Mouse (Mus musculus): ENCODE data around the gene Baiap2l2.

Gene Baiap2l2

DNA sequence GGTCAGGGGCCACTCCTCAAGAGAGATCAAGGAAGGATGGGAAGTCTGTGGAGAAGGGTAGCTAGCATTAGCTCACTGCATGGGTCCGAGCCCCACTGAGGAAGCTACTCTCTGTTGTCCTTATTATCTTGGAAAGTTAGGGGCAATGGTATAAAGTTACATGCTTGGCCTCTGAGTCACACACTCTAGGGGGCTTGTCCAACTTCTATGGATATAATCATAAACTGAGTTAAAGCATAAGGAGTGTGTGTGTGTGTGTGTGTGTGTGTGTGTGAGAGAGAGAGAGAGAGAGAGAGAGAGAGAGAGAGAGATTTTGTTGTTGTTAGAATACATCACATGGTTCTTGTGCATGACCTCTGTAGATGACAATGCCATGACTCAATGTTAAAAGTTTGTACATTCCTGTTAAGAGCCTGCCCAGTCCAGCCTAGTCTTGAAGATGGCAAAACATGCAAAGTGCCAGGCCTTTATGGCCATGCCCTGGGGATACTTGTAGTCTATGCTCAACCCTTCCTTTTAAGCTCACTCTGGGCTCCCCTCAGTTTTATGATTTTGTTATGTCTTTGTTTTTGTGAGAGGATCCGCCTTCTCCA lies 14.3 kb upstream of the Baiap2l2 start:
- DNase-seq = no peak

GRCm38 (mm10) chr15:79298553-79298952 lies 13.2 kb upstream of the Baiap2l2 start:
- no peak for DNase-seq

GRCm38 (mm10) chr15:79292779-79293178 lies 7.4 kb upstream of the Baiap2l2 start:
- DNase-seq = no peak

DNA sequence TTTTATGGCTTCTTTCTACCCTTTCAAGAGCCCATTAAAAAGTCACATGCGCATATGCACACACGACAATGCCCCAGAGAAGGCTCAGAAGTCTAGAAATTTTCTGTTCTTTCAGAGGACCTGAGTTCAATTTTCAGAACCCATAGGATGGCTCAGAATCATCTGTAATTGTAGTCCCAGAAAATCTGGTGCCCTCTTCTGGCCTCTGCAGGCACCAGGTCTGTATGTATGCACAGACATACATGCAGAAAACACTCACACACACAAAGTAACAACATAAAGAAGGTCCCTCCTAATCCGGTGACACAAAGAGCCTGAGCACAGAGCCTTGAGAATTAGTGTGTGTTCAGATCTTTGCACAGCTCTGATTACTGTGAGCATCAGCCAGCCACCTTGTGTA lies 5.0 kb upstream of the Baiap2l2 start:
- no peak for DNase-seq

DNA sequence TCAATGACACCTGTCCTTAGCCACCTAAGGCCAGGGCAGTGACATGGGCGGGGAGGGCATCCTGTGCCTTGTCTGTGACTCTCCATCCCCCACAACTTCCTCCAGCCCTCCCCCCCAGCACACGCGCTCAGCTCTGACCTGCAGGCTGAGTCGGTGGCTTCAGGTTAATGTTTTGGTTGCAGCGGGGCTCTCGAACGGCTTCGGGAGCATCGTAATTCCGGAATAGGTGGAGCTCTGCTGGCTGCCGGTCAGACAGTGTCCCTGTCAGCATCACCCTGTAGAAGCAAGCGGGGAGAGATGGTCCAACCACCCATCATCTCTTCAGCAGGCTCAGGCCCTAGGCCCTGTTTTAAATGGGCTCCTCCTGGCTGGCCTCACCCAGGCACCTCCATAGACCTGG lies 4.1 kb upstream of the Baiap2l2 start:
- DNase-seq = no peak

- DNase-seq = no peak
Observed at GRCm38 (mm10) chr15:79288387-79288786, 3.0 kb upstream of the Baiap2l2 start.

GRCm38 (mm10) chr15:79287091-79287490 lies 1.8 kb upstream of the Baiap2l2 start:
- no peak for DNase-seq

- DNase-seq = no peak
Observed at GRCm38 (mm10) chr15:79286141-79286540, 804 bp upstream of the Baiap2l2 start.

DNA sequence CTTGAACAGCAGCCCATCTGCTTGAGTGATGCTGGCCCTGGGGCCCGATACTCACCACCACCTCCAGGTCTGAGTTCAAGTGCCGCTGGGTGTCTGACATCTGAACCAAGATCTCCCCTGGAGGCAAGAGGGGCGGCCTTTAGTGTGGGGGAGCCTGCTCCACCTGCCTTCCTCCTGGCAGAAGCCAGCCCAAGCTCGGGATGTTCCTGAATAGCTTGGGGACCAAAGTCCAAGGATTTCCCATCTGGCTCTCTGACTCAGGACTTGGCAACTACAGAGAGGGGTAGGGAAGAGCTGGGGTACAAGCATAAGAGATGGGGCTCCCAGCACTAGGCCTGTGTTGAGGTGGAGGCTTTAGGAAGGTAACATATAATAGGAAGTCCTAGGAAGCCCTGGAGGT lies 2.0 kb downstream of the Baiap2l2 start:
- DNase-seq = no peak

DNA sequence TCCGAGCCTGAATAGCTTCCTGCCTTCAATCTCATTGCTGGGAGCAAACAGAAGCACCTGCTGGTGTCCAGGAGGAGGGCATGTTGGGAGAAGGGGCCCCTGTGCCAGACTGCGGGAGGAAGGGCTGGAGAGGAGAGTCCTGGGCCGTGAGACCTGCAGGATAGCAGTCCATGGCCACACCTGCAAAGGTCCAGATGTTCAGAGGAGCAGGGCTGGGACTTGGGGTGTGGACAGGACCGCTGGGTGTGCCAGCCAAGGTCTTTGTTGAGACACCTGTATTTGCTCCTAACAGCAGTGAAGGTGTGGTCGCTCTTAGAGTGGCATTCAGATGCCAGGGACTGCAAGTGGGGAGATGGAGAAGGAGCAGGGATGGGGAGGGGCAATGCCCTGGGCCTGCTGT lies 2.9 kb downstream of the Baiap2l2 start:
- no peak for DNase-seq

GRCm38 (mm10) chr15:79281389-79281788 lies 3.9 kb downstream of the Baiap2l2 start:
- no peak for DNase-seq

DNA sequence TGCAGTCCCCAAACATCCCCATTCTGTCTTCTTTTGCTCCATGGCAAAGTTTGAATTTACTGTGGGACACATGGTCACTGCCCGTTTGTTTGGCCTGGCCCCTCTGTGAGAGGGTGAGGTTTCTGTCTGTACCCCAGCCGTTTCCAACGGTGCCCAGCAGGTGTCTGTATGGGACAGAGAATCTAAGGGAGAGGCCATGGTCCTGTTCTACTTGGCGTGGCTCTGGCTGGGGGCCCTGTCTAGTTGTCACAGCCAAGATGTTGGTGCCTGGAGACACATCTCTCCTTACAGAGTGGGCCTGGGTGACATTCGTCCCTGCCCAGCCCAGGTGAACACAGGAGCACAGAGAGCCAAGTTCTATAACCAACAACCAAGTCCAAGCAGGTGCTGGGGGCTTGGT lies 4.5 kb downstream of the Baiap2l2 start:
- no peak for DNase-seq

GRCm38 (mm10) chr15:79280209-79280608 lies 5.1 kb downstream of the Baiap2l2 start:
- peak in 1 of 2 experiments; percentile 38 for DNase-seq

GRCm38 (mm10) chr15:79277728-79278127 lies 7.6 kb downstream of the Baiap2l2 start:
- DNase-seq = no peak

- DNase-seq = no peak
Observed at GRCm38 (mm10) chr15:79273020-79273419, 12.3 kb downstream of the Baiap2l2 start.

DNA sequence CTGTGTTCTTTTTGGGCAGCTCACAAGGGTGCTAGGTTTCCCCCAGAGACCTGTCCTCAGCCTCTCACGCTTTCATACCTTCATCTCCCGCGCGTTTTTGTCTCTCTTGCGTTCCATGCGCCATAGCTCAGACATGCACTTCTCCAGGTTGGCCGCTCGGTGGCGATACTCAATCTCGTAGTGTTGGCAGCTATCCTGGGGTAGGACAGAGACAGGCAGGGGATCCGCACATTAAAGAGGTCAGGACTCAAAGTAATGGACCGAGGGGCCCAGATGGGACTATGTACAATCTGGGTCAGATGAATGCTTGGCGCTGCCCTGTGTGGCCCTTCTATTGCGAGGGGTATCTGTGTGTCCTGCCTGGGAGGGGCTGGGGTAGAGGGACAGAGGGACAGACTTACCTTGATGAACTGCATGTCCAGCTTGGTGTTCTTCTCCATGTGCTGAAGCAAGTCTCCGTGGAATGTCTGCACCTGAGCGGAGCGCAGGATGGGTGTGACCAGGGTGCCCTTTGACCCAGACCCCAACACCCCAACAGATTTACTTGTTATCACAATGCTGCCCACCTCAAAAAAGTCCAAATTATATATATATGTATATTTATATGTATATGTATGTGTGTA lies 14.1 kb downstream of the Baiap2l2 start:
- DNase-seq = peak; percentile 35 to 59

- DNase-seq = peak; percentile 48 to 73
Observed at GRCm38 (mm10) chr15:79270317-79271123, 14.8 kb downstream of the Baiap2l2 start.

DNA sequence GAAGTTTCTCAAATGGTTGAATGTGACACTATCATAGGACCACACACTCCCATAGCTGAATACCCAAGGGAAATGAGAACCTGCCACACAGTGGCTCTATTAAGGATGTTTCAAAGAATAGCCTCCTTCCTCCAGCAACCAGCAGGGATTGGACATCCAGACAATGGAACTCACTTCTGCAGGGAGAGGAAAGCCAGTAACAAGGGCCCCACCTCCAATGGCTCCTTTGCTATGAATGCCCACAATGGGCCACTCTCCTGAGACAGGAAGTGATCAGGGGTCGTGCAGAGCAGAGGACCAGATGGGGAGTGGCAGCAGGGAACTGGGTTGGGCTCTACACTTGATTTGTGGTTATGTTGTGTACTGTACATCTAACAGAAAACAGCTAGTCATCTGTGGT lies 16.8 kb downstream of the Baiap2l2 start:
- DNase-seq = no peak

DNA sequence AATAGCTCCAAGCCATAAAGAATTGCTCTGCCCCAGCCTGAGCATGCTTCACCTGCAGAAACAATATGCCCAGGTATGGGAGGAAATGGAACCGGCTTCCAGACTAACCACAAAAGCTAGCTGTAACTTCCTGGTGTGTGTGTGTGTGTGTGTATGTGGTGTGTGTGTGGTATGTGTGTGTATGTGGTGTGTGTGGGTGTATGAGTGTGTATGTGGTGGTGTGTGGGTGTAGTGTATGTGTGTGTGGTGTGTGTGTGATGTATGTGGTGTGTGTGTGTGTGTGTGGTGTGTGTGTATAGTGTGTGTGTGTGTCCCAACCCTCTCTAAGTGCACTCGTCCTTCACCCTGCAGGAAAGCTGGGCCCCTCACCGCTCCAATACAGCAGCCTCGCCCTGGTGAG lies 20.0 kb downstream of the Baiap2l2 start:
- DNase-seq = no peak

DNA sequence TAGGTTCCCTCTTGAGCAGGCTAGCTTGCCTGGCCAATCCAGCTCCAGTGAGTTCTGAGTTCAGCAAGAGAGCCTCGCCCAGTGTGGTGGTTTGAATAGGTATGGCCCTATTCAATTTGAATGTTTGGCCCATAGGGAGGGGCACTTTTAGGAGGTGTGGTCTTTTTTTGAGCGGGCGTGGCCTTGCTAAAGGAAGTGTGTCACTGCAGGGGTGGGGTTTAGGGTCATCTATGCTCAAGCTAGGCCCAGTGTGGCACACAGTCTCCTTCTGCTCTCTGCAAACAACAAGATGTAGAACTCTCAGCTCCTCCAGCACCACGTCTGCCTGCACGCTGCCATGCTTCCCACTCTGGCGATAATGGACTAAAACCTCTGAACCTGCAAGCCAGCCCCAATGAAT lies 21.6 kb downstream of the Baiap2l2 start:
- no peak for DNase-seq

DNA sequence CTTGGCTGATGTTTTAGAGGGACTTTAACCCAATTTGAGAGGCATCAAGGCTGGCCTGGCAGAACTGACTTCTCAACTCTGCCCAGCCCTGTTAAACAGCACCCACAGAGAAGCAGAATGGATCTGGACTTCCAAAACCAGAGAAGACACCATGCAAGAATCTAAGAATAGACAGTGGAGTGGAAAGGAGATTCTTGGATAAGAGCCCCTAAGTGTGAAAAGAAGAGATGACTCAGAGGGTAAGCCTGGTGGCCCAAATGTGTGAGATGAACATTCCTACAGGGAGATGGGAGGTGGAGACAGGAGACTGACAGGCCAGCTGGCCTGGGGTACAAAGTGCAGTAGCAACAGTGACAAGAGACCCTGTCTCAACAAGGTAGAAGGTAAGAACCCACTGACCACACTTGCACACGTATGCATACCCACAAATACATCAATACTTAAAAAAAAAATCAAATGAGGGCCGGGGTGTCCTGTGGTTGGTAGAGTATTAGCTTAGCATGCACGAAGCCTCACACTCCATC lies 22.5 kb downstream of the Baiap2l2 start:
- DNase-seq = no peak

DNA sequence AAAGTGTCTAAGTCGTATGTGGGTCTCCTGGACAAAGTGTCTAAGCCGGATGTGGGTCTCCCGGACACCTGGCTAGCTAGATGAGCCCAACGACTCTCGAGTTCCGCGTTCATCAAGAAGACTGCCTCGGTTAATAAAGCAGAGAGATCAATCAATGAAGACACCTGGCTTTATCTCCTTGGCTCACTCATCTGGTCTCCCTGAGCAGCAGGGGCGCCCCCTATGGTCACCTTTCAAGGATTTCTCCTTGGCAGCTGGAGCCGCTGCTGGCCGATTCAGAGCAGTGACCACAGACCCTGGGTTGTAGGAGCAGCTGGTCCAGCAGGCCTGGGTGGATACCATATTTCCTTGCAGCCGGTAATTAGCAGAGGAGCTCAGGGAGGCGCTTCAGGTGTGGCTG lies 23.0 kb downstream of the Baiap2l2 start:
- no peak for DNase-seq

DNA sequence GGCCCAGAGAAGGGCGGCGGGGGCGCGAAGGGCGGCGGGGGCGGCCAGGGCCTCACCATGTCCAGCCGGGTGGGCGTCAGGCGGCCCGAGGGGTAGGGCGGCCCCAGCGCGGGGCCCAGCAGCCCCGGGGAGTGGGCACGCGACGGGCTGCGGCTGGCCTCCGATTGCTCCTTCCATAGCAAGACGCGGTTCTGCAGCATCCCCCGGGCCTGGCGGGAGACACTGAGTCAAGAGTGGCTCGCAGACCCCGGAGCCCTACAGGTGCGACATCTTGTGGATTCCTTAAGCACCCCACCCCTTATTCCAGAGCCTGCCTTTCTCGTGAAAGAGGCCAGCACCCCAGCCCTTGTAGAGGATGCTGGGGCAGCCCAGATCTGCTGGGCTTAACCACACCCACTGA lies 23.6 kb downstream of the Baiap2l2 start:
- DNase-seq = no peak

Measured in cerebellum, postnatal 25 days (tissue).